Mouse (Mus musculus) kidney, embryonic 14.5 days (tissue): ENCODE results near the gene Arhgap8. TPM values are rescaled to one million over a fixed set of nuclear protein-coding genes. Genes with fewer than 3 reads are reported as not detected.

Experiments used
- ATAC-seq: fragments of 200-750 bp; cut with Nextera tagmentation; 2 replicates; pipeline ENCODE4 v1.8.0; 2017; ENCODE audit warnings: moderate number of reproducible peaks, mild to moderate bottlenecking, moderate TSS enrichment, moderate library complexity; ENCODE audit not compliant: low FRiP score, low TSS enrichment
- H3K27ac ChIP-seq: fragments of 300-500 bp; sonication (generic); 2 replicates; pipeline ENCODE4 v1.5.1; 2014; ENCODE audit warnings: low read depth, mild to moderate bottlenecking, low read length, moderate library complexity, mixed read lengths
- H3K27me3 ChIP-seq: fragments of 300-500 bp; sonication (generic); 2 replicates; pipeline ENCODE4 v1.6.1; 2014; ENCODE audit warnings: mild to moderate bottlenecking, low read length; ENCODE audit not compliant: control insufficient read depth, insufficient read depth
- H3K36me3 ChIP-seq: fragments of 300-500 bp; sonication (generic); 2 replicates; pipeline ENCODE4 v1.6.1; 2014; ENCODE audit warnings: low read length, mixed read lengths; ENCODE audit not compliant: control insufficient read depth, insufficient read depth
- H3K4me1 ChIP-seq: fragments of 300-500 bp; sonication (generic); 2 replicates; pipeline ENCODE4 v1.6.1; 2014; ENCODE audit warnings: low read length, mixed read lengths; ENCODE audit not compliant: control insufficient read depth, insufficient read depth
- H3K4me2 ChIP-seq: fragments of 300-500 bp; sonication (generic); replicated peaks from 2 replicates; pipeline ENCODE4 v1.6.1; 2014; ENCODE audit warnings: low read depth, mild to moderate bottlenecking, low read length
- H3K4me3 ChIP-seq: fragments of 300-500 bp; sonication (generic); 2 replicates; pipeline ENCODE4 v1.5.1; 2014; ENCODE audit warnings: mild to moderate bottlenecking, low read length
- H3K9ac ChIP-seq: fragments of 300-500 bp; sonication (generic); 2 replicates; pipeline ENCODE4 v1.6.1; 2014; ENCODE audit warnings: low read depth, mild to moderate bottlenecking, low read length, moderate library complexity
- H3K9me3 ChIP-seq: fragments of 300-500 bp; sonication (generic); 2 replicates; pipeline ENCODE4 v1.6.1; 2016; ENCODE audit warnings: low read length; ENCODE audit not compliant: control insufficient read depth
- WGBS: fragments of 180-500 bp; shearing (Covaris S2); extraction: QIAGEN DNeasy Blood & Tissue Kit; methylation state at CpG from one replicate; pipeline ENCODE4 v1.1.7; 2014; 5-methylcytosine and 5-hydroxymethylcytosine counted together
- polyA plus RNA-seq: library from polyadenylated mRNA; unstranded; fragments of >200 nt; fragmentation: Nextera tagmentation; extraction: Ambion mirVana; gene quantifications from 2 replicates; pipeline ENCODE4 v1.2.1, GENCODE M21; 2014

Arhgap8 gene
- polyA plus RNA-seq, 1 experiment from 2014 or later = 10.2 TPM

DNA sequence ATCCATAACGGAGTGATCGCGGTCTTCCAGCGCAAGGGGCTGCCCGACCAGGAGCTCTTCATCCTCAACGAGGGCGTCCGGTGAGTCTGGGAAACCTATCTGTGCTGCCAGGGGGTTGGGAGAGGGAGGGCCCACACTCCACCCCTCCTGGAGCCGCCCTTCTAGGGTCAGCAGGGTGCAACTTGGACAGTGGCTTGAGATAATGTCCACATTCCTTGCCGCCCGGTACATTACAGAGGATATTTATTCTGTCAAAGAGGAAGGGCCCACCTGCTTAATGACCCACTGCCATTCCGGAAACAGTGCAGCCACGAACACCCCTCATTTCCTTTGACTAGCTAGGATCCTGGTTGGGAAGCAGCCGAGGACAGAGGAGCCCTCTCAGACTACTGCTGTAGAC is 31.9 kb upstream of the Arhgap8 start:
- Histone ChIP-seq H3K27me3 (no peaks in the 10 kb centered on the region), H3K9me3 (no peaks in the 10 kb centered on the region), H3K36me3 (peaks cover 51% of the 10 kb centered on the region), H3K4me3 (no peak overlapping the region), H3K4me1 (peaks cover 39% of the 10 kb centered on the region), H3K27ac (peak overlapping the region; percentile 52), H3K9ac (peak overlapping the region; percentile 18; the same call in 1 of the 2 replicates), H3K4me2 (no peak overlapping the region)
- peak; percentile 64 for ATAC-seq
- 28% methylated on average over 14 of the region's 14 CpGs for whole genome bisulfite sequencing

DNA sequence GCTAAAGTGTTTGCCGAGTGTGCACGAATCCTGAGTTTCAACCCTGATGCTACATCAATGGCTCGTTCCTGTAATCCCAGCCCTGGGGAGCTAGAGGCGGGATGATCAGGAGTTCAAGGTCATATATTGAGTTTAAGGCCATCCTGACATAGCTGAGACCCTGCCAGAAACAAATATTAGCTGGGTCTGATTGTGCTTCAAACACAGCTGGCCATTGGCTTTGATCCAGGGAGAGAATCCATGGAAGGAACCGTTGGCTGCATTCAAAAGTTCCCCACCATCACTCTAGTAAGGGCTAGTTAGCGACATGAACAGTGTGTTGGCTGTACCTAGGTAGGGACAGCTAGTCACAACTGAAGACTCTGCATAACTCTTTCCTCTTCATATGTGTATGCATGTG is 30.5 kb upstream of the Arhgap8 start:
- Histone ChIP-seq H3K4me1 (peaks cover 36% of the 10 kb centered on the region), H3K27ac (no peak overlapping the region), H3K36me3 (peaks cover 61% of the 10 kb centered on the region), H3K9me3 (no peaks in the 10 kb centered on the region), H3K9ac (no peak overlapping the region), H3K4me3 (no peak overlapping the region), H3K4me2 (no peak overlapping the region), H3K27me3 (no peaks in the 10 kb centered on the region)
- WGBS = 79% methylated on average over 6 of the region's 6 CpGs
- ATAC-seq = no peak

DNA sequence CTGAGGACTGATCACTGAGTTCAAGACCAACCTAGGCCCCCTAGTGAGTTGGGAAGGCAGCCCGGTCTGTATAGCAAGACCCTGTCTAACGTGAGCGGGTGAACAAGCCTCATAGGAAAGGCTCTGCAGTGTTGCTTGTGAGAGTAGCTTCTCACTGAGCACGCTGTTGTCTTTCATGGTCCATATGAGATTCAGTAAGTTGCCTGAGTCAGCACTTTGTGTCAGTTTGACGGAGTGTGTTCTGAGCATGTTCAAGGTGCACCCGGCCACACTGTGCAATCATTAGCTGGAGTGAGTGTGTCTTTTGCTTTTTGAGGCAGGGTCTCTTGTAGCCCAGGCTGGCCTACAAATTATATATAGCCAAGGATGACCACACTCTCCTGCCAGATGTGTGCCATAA is 28.3 kb upstream of the Arhgap8 start:
- ATAC-seq = no peak

DNA sequence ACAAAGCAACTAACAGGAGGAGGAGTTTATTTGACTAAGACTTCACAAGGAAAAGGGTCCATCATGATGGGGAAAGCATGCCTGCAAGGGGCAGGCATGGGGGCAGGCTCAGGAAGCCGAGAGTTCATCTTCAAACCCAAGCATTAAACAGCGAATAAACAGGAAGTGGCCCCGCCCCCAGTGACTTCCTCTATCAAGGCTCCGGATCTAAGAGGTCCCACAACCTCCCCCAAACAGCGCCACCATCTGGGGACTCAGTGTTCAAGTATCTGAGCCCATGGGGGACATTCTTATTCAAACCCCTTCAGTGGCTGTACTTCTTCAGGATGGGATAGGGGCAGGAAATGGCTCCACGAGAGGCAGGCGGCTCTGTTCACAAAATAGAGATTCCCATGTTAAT is 27.2 kb upstream of the Arhgap8 start:
- Histone ChIP-seq H3K4me2 (no peak overlapping the region), H3K9me3 (no peaks in the 10 kb centered on the region), H3K9ac (no peak overlapping the region), H3K27ac (no peak overlapping the region), H3K36me3 (peaks cover 81% of the 10 kb centered on the region), H3K4me3 (no peak overlapping the region), H3K4me1 (peaks cover 21% of the 10 kb centered on the region), H3K27me3 (no peaks in the 10 kb centered on the region)
- ATAC-seq = no peak
- 89% methylated on average over 7 of the region's 7 CpGs for WGBS

More for the DNA sequence above, 28.3 kb upstream of the Arhgap8 start:
- Histone ChIP-seq H3K27me3 (no peaks in the 10 kb centered on the region), H3K9ac (no peak overlapping the region), H3K4me2 (no peak overlapping the region), H3K27ac (no peak overlapping the region), H3K4me1 (peaks cover 29% of the 10 kb centered on the region), H3K36me3 (peaks cover 74% of the 10 kb centered on the region), H3K9me3 (no peaks in the 10 kb centered on the region), H3K4me3 (no peak overlapping the region)
- WGBS = 86% methylated on average over 6 of the region's 6 CpGs

DNA sequence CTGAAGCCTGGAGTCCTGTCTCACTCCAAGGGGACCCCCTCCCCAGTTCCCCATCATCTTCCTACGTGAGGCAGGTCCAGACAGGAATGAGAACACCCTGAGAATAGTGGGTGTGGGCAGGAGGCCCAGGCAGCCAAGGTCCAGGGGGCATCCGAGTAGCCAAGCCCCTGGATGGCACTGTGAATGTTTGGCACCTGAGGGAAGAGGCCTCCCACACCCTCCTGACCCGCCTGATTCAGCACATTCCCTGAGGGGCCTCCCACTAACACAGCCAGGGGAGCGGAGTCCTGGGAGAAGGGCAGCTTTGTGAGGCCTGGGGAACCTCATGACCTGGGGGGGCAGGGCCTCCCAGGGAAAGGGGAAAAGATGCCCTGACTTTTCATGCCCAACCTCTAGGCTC is 23.8 kb upstream of the Arhgap8 start:
- Histone ChIP-seq H3K27me3 (no peaks in the 10 kb centered on the region), H3K4me3 (no peak overlapping the region), H3K9ac (no peak overlapping the region), H3K4me2 (no peak overlapping the region), H3K4me1 (0 out of 2 replicates have a peak, but pooled peaks cover 10% of the 10 kb centered on the region), H3K9me3 (no peaks in the 10 kb centered on the region), H3K27ac (no peak overlapping the region; the same call in 1 of the 2 replicates), H3K36me3 (peaks cover 67% of the 10 kb centered on the region)
- ATAC-seq = no peak; the same call in 1 of the 2 replicates
- 56% methylated on average over 4 of the region's 4 CpGs for WGBS

DNA sequence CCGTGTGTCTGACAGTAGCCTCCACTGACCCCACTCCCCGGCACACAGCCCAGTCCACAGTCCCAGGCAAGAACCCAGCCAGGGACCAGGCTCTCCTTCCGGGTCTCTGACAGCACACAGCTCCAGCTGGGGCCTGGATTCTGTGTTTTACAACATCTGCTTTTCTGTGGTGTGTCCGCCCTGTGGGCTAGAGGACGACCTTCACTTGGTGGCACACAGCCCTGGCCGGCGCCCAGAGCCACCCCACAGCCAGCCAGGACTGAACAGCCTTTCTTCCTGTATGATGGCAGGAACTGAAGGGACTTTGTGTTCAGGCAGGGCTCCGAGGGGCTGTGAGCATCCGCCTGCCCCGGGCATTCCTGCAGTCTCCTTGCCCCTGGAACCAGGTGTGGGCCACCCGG is 22.2 kb upstream of the Arhgap8 start:
- 79% methylated on average over 11 of the region's 11 CpGs for WGBS
- 0 out of 2 replicates have a peak, but pooled peaks cover 10% of the 10 kb centered on the region for H3K4me1 ChIP-seq
- H3K9ac ChIP-seq = no peak overlapping the region
- no peaks in the 10 kb centered on the region for H3K27me3 ChIP-seq
- no peak for ATAC-seq
- H3K36me3 ChIP-seq = peaks cover 68% of the 10 kb centered on the region
- H3K4me3 ChIP-seq = no peak overlapping the region
- H3K4me2 ChIP-seq = no peak overlapping the region
- H3K9me3 ChIP-seq = no peaks in the 10 kb centered on the region
- H3K27ac ChIP-seq = no peak overlapping the region

DNA sequence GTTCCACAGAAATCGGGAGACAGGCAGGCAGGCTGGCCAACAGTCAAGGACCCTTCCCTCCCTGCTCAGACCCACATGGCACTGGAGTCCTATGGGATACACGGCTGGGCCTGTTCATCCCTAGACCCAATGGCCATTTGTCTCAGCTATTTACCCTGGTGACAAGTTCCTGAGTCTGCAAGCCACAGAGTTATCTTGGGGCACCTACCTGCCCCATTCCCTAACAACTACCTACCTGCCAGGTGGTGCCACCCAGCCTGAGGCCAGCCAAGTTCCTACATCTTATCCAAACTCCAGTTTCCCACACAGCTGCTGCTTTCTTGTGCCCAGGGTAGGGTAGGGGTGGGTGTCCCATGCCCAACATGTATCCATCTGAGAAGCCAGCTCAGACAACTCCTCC is 21.7 kb upstream of the Arhgap8 start:
- H3K4me3 ChIP-seq = no peak overlapping the region
- H3K27me3 ChIP-seq = no peaks in the 10 kb centered on the region
- ATAC-seq = no peak
- WGBS = 63% methylated on average over 2 of the region's 2 CpGs
- H3K27ac ChIP-seq = no peak overlapping the region
- 0 out of 2 replicates have a peak, but pooled peaks cover 10% of the 10 kb centered on the region for H3K4me1 ChIP-seq
- peaks cover 68% of the 10 kb centered on the region for H3K36me3 ChIP-seq
- no peak overlapping the region for H3K4me2 ChIP-seq
- no peaks in the 10 kb centered on the region for H3K9me3 ChIP-seq
- H3K9ac ChIP-seq = no peak overlapping the region

DNA sequence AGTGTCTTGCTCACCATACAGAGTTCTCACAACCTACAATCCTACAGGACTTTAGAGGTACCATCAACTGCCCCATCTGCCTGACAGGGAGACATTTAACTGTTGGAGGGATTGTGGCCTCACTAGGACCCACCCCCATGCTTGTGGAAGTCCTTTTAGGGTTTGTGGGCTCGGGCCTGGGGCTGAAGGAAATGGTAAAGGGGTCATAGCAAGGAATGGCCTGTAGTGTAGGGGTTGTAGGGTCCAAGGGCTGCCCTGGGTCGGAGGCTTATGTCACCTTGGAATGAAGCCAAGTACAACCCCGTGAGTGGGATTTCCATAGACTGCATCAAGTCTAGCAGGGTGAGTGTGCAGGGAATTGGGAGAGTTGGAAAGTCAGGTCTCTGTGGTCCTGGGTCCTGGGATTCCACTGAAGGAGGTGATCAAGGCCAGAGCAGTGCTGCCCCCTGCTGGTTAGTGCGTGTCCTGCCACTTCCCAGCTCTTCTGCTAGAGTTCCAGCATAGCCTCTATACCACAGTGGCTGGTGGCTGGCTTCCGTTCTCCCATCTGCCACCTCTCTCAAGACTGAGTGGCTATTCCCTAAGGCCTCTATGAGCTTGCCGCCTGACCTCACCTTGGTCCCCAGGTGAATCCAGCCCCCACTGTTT is 19.6 kb upstream of the Arhgap8 start:
- Histone ChIP-seq H3K27ac (no peak overlapping the region), H3K36me3 (peaks cover 52% of the 10 kb centered on the region), H3K4me3 (no peak overlapping the region), H3K4me2 (no peak overlapping the region), H3K9ac (no peak overlapping the region), H3K9me3 (no peaks in the 10 kb centered on the region), H3K4me1 (0 out of 2 replicates have a peak, but pooled peaks cover 10% of the 10 kb centered on the region), H3K27me3 (no peaks in the 10 kb centered on the region)
- WGBS = 52% methylated on average over 6 of the region's 6 CpGs
- ATAC-seq = 0 out of 2 replicates have a peak, but pooled peaks have one; percentile 6

DNA sequence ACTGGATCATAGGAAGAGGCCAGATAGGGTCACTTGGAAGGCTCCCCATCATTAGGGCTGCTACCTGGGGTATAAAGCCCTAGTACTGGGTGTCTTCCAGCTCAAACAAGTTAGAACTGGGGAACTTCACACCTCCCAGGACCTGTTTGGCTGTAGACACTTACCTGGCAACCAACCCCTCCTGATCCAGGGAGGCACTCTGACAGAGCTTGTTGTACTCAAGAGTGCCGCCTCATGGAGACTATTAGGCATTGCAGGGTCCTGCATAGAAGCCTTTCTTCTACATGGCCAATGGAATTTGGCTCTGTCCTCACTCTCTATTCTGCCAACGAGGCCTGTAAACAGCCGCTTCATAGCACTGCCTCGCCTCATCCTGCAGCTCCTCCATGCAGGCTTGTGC is 17.9 kb upstream of the Arhgap8 start:
- ATAC-seq = no peak
- Histone ChIP-seq H3K36me3 (peaks cover 42% of the 10 kb centered on the region), H3K4me1 (no peaks in the 10 kb centered on the region), H3K9me3 (no peaks in the 10 kb centered on the region), H3K4me2 (no peak overlapping the region), H3K27ac (no peak overlapping the region), H3K9ac (no peak overlapping the region), H3K27me3 (no peaks in the 10 kb centered on the region), H3K4me3 (no peak overlapping the region)
- 37% methylated on average over 4 of the region's 4 CpGs for WGBS
